Mouse (Mus musculus) embryonic facial prominence, embryonic 13.5 days (tissue): ENCODE measurements around the gene Blcap. TPM values are rescaled to one million over a fixed set of nuclear protein-coding genes. Genes with fewer than 3 reads are reported as not detected.

Experiments
- ATAC-seq: fragments of 200-750 bp; cut with Nextera tagmentation; 2 replicates; pipeline ENCODE4 v1.8.0; 2017; ENCODE audit warnings: low read depth; ENCODE audit not compliant: insufficient number of reproducible peaks, insufficient read depth, low FRiP score, low TSS enrichment
- H3K27ac ChIP-seq: fragments of 300-500 bp; sonication (generic); 2 replicates; pipeline ENCODE4 v1.5.1; 2015; ENCODE audit warnings: moderate library complexity, mild to moderate bottlenecking, inconsistent platforms
- H3K27me3 ChIP-seq: fragments of 300-500 bp; sonication (generic); 2 replicates; pipeline ENCODE4 v1.6.1; 2015; ENCODE audit warnings: mild to moderate bottlenecking, inconsistent platforms
- H3K36me3 ChIP-seq: fragments of 300-500 bp; sonication (generic); 2 replicates; pipeline ENCODE4 v1.6.1; 2015; ENCODE audit warnings: mild to moderate bottlenecking, inconsistent platforms
- H3K4me1 ChIP-seq: fragments of 300-500 bp; sonication (generic); 2 replicates; pipeline ENCODE4 v1.6.1; 2015; ENCODE audit warnings: inconsistent platforms
- H3K4me2 ChIP-seq: fragments of 300-500 bp; sonication (generic); 2 replicates; pipeline ENCODE4 v1.6.1; 2015; ENCODE audit warnings: moderate library complexity, mild to moderate bottlenecking, inconsistent platforms
- H3K4me3 ChIP-seq: fragments of 300-500 bp; sonication (generic); 2 replicates; pipeline ENCODE4 v1.5.1; 2015; ENCODE audit warnings: mild to moderate bottlenecking, inconsistent platforms
- H3K9ac ChIP-seq: fragments of 300-500 bp; sonication (generic); 2 replicates; pipeline ENCODE4 v1.6.1; 2015; ENCODE audit warnings: mild to moderate bottlenecking, inconsistent platforms
- H3K9me3 ChIP-seq: fragments of 300-500 bp; sonication (generic); 2 replicates; pipeline ENCODE4 v1.6.1; 2016; ENCODE audit warnings: inconsistent platforms
- WGBS: fragments of 180-500 bp; shearing (Covaris S2); methylation state at CpG from one replicate; pipeline ENCODE4 v1.1.7; 2015; ENCODE audit warnings: mixed read lengths; 5-methylcytosine and 5-hydroxymethylcytosine counted together
- polyA plus RNA-seq: library from polyadenylated mRNA; unstranded; fragments of >200 nt; fragmentation: Nextera tagmentation; extraction: Ambion mirVana; gene quantifications from 2 replicates; pipeline ENCODE4 v1.2.1, GENCODE M21; 2015

The Blcap gene
- polyA plus RNA-seq, 1 experiment from 2014 or later = 66.7 TPM

DNA sequence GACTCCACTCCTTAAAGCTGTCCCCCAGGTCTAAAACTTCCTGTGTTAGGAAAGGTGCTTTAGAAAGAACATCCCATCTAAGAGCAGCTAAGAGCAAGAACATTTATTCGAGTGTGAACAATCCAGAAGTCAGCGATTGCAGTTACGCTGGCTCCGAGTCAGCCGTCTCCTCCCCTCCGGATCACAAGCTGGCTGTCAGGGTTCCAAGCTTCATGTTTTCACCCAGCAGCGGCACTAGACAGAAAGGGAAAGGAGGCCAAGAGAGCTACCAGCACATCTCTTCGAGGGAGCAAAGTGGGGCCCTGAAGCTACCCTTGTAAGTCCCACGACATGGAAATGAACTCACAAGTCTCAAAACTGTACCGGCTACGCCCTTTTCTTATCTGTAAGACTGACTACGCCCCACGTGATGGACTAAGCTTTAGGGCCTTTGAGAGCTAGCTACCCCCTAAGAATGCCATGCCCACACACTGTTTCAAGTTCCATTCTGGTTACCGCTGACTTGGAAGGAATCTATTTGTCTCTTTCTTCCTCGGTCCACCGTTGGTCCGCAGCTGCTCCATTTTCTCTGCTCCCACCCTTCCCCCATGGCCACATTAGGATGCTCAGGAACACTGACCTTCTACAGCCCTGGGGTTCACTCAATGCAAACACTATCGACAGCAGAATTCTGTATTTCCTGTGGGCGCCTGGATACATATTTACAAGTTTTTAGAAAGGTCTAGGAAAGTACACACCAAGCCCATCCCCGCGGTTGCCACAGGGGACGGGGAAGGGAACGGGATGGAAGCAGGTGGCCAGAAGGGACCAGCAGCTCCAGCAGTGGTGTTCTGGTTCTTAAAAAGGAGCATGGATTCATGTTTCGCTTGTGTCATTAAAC is 30.8 kb downstream of the Blcap start:
- H3K9me3 ChIP-seq = no peaks in the 10 kb centered on the region
- no peak overlapping the region for H3K9ac ChIP-seq
- peaks cover 49% of the 10 kb centered on the region for H3K4me1 ChIP-seq
- H3K27ac ChIP-seq = 0 out of 2 replicates have a peak overlapping the region, but pooled peaks have one; percentile 5
- 64% methylated on average over 24 of the region's 24 CpGs for WGBS
- H3K36me3 ChIP-seq = peaks cover 5% of the 10 kb centered on the region
- H3K4me3 ChIP-seq = no peak overlapping the region
- no peak for ATAC-seq
- no peaks in the 10 kb centered on the region for H3K27me3 ChIP-seq
- H3K4me2 ChIP-seq = no peak overlapping the region

DNA sequence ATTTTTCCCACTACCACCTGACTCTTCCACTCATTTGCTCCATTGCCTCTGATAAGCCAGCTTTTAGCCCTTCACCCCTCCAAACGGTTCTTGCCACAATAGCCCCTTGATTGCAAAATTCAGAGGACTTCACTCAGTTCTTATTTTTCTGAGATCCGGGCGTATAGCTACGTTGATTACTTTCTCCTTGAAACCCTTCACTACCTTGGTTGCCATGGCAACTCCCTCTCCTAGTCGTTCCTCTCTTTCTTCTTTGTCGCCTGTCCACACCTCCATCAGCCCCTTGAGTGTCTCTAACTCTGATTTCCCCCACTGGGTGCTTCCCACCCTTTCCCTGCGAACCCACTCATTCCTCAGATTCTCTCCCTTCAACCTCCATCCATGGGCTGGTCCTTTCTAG is 34.0 kb downstream of the Blcap start:
- Histone ChIP-seq H3K4me1 (peaks cover 53% of the 10 kb centered on the region), H3K27me3 (no peaks in the 10 kb centered on the region)

DNA sequence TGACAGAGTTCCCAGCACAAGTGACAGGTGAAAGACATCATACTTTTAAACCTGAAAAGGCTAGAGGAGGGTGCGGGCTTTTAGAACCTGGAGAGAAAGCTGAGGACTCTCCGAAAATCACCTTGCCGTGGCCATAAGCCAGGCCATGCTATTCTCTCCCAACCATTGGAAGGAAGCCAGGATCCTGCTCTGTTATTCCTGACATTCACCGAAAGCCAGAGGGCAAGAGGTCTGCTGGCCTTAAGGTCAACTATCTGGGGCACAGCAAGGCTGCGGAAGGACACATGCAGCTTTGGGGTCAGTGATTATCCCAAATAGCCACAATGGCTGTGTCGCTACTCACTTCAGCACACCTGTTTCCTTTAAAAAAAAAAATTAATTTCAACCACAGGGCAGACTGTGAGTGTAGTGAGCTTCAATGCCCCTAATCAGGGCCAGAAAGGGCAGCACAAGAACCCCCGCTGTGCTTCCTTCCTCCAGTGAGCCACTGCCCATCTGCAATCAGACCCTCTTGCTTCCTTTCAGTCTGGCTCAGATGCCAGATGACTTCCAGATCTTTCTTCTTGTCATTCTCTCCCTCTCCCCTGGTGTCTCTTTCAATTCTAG is 34.5 kb downstream of the Blcap start:
- Histone ChIP-seq H3K9me3 (no peaks in the 10 kb centered on the region), H3K4me1 (peaks cover 53% of the 10 kb centered on the region), H3K27ac (no peak overlapping the region), H3K27me3 (no peaks in the 10 kb centered on the region), H3K9ac (no peak overlapping the region), H3K4me2 (no peak overlapping the region), H3K36me3 (no peaks in the 10 kb centered on the region), H3K4me3 (no peak overlapping the region)
- WGBS = 36% methylated on average over 7 of the region's 7 CpGs
- ATAC-seq = no peak

More for the DNA sequence above, 34.0 kb downstream of the Blcap start:
- Histone ChIP-seq H3K9me3 (no peaks in the 10 kb centered on the region), H3K4me3 (no peak overlapping the region), H3K9ac (no peak overlapping the region), H3K27ac (no peak overlapping the region), H3K4me2 (no peak overlapping the region), H3K36me3 (no peaks in the 10 kb centered on the region)
- no peak for ATAC-seq
- WGBS = 25% methylated on average over 7 of the region's 7 CpGs

DNA sequence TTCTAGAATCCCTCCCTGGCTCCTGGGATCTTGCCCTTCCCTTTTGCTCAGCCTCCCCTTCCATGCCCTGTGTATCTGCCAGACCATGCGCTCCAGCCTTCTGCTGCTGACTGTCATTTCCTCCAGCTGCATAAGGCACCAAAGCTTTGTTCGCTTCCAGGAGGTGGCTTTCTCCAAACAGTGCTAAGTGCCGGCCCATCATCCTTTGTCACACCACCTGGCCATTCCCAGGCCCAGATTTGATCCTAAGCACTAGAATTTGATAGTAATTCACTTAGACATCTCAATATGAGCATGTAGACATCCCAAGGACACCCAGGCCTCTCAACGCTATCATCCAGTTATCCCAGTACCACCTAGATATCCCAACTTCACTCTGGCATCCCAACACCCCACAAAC is 36.9 kb downstream of the Blcap start:
- Histone ChIP-seq H3K9ac (no peak overlapping the region), H3K36me3 (no peaks in the 10 kb centered on the region), H3K4me3 (no peak overlapping the region), H3K4me2 (no peak overlapping the region), H3K27me3 (no peaks in the 10 kb centered on the region), H3K4me1 (peaks cover 51% of the 10 kb centered on the region), H3K9me3 (no peaks in the 10 kb centered on the region), H3K27ac (no peak overlapping the region)
- WGBS = 77% methylated on average over 4 of the region's 4 CpGs
- no peak; the same call in 1 of the 2 replicates for ATAC-seq

DNA sequence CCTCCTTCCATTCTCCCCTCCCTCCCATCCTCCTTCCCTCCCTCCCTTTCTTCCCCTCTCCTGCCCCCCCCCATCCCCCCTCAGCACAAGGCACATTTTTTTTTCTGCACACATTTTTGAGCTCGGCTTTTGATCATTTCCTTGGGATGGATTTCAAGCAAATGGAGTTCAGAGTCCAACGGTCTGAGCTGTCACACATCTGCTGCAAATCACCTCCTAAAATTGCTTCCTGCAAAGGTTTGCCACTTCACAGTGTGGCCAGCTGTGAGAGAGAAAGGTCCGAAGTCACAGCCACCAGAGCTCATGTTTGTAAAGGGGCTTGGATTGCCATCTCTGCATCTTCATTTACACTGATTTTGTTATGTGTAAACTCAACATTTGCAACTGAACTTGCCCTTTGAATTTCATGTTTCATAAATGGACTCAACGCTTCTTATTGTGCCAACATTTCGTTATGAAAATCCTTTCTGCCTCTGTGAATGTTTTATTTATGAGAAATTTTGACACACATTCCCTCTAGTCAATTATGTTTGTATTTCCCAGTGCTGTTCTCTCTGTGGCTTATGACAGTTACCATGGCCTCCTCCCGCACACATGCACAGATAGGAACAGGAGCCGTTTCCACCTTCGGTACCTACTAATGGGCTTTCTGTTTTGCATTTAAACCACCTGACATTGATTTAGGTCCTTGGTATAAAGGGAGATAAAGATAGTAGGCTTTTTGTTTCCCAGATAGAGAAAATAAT is 39.2 kb downstream of the Blcap start:
- Histone ChIP-seq H3K4me2 (no peak overlapping the region), H3K36me3 (no peaks in the 10 kb centered on the region), H3K4me1 (peaks cover 43% of the 10 kb centered on the region), H3K9me3 (no peaks in the 10 kb centered on the region), H3K4me3 (no peak overlapping the region), H3K27ac (no peak overlapping the region; the same call in 1 of the 2 replicates), H3K27me3 (no peaks in the 10 kb centered on the region), H3K9ac (no peak overlapping the region)
- WGBS = 23% methylated on average over 8 of the region's 8 CpGs
- no peak for ATAC-seq

DNA sequence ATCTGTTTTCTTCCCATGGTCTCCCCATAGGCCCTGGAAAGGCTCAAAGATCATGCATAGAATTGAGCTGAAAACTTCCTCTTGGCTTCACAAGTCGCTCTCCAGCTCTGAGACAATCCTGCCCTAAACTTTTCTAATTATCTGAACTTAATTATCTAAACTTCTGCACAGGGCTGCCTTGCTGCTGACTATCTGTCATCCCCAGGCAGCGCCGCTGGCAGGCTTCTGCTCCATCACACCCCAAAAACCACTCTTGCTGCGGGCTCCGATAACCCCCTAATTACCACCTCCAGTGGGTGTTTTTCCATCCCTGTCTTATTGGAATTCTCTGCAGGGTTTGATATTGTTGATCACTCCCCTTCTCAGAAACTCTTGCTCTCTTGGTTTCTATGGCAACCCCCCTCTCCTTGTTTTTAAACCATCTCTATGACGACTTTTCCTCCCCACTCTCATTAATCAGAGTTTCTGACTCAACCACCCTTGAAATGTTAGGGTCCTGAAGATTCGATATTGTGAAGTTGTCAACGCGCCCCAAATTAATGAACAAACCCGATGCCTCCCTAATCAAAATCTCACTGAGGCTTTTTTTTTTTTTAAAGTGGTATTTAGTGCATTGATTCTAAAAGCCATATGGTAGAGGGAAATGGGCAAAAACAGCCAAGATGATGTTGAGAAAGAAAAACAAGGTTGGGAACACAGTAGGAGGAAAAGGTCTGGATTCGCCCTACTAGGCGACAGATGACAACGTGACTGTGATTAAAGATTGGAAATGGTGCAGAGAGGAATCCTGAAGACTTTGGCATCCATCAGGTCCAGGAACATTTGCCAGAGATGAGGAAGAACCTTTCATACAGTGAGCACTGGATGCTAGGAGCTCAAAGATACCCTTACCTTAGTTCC is 40.8 kb downstream of the Blcap start:
- ATAC-seq = no peak
- Histone ChIP-seq H3K4me1 (peaks cover 43% of the 10 kb centered on the region), H3K27ac (no peak overlapping the region), H3K9me3 (no peaks in the 10 kb centered on the region), H3K36me3 (no peaks in the 10 kb centered on the region), H3K4me2 (no peak overlapping the region), H3K27me3 (no peaks in the 10 kb centered on the region), H3K9ac (no peak overlapping the region), H3K4me3 (no peak overlapping the region)
- 66% methylated on average over 13 of the region's 13 CpGs for WGBS

DNA sequence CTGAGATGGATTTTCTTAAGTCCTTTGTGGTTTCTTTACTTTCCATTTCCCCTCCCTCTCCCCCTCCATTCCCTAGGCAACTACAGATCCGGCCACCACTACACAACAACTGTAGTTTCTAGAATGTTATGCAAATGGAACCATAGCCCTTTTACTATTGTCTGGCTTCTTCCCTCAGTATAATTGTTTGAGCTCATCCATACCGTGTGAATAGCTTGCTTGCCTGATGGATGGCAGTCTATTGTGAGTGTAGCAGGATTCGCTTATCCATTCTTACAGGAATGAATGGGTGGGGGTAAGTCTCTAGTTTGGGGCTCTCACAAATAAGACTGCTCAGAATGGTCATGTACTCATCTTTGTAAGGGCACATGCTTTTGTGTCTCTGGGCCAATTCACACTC is 48.5 kb downstream of the Blcap start:
- WGBS = 60% methylated on average over 3 of the region's 3 CpGs
- H3K4me2 ChIP-seq = no peak overlapping the region
- ATAC-seq = no peak
- H3K27ac ChIP-seq = no peak overlapping the region
- no peaks in the 10 kb centered on the region for H3K36me3 ChIP-seq
- H3K9ac ChIP-seq = no peak overlapping the region
- H3K9me3 ChIP-seq = no peaks in the 10 kb centered on the region
- H3K27me3 ChIP-seq = no peaks in the 10 kb centered on the region
- no peak overlapping the region for H3K4me3 ChIP-seq
- peaks cover 15% of the 10 kb centered on the region for H3K4me1 ChIP-seq

DNA sequence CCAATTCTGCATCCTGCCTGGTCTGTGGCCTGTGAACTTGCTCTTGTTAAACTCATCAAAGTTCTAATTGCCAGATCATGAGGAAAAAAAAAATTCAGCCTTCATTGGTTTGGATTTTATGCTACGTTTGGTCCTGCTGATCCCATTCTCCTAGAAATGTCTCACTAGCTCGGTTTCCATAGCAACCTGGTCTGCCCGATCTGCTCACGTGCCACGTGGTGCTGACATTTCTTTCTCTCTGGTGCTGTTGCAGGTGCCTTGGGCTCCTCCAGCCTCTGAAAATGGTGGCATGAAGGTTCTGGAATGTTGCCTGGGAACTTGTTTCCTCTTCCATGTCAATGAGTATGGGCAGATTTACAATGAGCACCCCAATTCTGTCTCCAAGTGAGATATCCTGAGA is 50.6 kb downstream of the Blcap start:
- Histone ChIP-seq H3K4me3 (no peak overlapping the region), H3K9me3 (no peaks in the 10 kb centered on the region), H3K27me3 (no peaks in the 10 kb centered on the region), H3K27ac (no peak overlapping the region), H3K4me2 (no peak overlapping the region), H3K9ac (no peak overlapping the region), H3K4me1 (peaks cover 10% of the 10 kb centered on the region), H3K36me3 (no peaks in the 10 kb centered on the region)
- 32% methylated on average over 5 of the region's 5 CpGs for WGBS
- no peak for ATAC-seq

DNA sequence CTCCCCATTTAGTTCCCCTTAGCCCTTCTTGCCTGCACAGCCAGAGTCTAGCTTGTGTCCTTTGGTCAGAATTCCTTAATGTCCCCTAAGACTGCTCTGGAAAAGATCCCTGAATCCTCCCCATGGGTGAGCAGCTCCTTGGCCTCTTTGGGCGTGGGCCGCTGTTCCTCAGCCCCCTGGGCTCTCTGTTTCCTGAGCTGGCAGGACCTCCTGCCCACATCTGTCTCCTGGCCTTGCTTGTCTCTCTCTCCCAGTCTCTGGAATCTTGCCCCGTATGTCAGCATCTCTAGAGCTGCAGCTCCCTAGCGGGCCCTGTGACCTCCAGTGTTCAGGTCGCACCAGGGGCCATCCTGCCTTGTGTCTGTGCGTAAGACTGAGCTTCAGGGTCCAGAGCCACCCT is 51.6 kb downstream of the Blcap start:
- Histone ChIP-seq H3K27ac (no peak overlapping the region), H3K4me2 (no peak overlapping the region), H3K4me3 (no peak overlapping the region), H3K27me3 (no peaks in the 10 kb centered on the region), H3K36me3 (no peaks in the 10 kb centered on the region), H3K9me3 (no peaks in the 10 kb centered on the region), H3K9ac (no peak overlapping the region), H3K4me1 (peaks cover 16% of the 10 kb centered on the region)
- WGBS = 64% methylated on average over 6 of the region's 6 CpGs
- ATAC-seq = no peak

DNA sequence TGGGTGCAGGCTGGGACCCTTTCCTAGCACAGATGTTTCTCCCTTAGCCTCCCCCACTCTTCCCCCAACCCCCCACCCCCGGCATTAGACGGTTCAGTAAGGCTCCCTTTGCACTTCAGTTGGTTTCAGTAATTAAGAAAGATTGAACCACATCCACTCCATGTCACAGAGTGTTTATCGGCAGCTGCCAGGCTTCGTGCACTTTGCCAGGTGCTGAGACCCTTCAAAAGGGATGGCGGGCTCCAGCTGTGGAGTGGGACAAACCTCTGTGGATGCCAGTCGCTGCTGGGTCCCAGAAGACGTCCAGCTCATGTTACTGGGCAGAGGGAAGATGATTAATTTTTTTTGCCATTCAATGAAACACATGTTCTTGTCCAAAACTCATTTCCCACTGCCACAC is 52.6 kb downstream of the Blcap start:
- Histone ChIP-seq H3K36me3 (no peaks in the 10 kb centered on the region), H3K4me3 (no peak overlapping the region), H3K4me2 (no peak overlapping the region), H3K27me3 (no peaks in the 10 kb centered on the region), H3K4me1 (peaks cover 26% of the 10 kb centered on the region), H3K9me3 (no peaks in the 10 kb centered on the region), H3K9ac (no peak overlapping the region), H3K27ac (no peak overlapping the region)
- 29% methylated on average over 7 of the region's 7 CpGs for WGBS
- no peak for ATAC-seq

DNA sequence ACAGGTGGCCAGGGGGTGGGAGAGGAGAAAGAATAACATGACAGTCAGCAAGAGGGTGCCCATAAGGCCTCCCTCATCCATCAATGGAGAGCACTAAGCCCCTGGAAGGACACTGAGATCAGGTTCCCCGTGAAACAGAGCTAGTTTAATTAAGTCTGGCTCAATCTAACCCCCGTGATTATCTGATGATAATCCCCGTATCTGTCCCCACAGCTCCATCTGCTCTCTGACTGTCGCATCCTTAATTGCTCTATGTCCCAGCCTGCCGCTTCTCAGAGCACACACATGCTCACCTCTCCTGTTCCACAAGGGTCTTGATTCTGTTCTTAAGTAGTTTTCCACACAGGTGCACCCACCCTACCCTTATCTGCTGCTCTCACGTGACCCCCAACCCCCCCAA is 53.5 kb downstream of the Blcap start:
- Histone ChIP-seq H3K27me3 (no peaks in the 10 kb centered on the region), H3K4me3 (no peak overlapping the region), H3K9ac (no peak overlapping the region), H3K4me2 (no peak overlapping the region), H3K9me3 (no peaks in the 10 kb centered on the region), H3K4me1 (peaks cover 29% of the 10 kb centered on the region), H3K36me3 (no peaks in the 10 kb centered on the region), H3K27ac (no peak overlapping the region)
- ATAC-seq = no peak
- 63% methylated on average over 6 of the region's 6 CpGs for WGBS
